Mouse (Mus musculus) cerebellum, adult (tissue): ENCODE data around the gene Gm20388.

ENCODE experiments used
- ATAC-seq: cut with Nextera tagmentation; 2 replicates; pipeline ENCODE4 v1.9.2; 2017; ENCODE audit warnings: mild to moderate bottlenecking, moderate library complexity, mixed read lengths; ENCODE audit not compliant: insufficient number of reproducible peaks, low FRiP score, low TSS enrichment

Gm20388 gene

DNA sequence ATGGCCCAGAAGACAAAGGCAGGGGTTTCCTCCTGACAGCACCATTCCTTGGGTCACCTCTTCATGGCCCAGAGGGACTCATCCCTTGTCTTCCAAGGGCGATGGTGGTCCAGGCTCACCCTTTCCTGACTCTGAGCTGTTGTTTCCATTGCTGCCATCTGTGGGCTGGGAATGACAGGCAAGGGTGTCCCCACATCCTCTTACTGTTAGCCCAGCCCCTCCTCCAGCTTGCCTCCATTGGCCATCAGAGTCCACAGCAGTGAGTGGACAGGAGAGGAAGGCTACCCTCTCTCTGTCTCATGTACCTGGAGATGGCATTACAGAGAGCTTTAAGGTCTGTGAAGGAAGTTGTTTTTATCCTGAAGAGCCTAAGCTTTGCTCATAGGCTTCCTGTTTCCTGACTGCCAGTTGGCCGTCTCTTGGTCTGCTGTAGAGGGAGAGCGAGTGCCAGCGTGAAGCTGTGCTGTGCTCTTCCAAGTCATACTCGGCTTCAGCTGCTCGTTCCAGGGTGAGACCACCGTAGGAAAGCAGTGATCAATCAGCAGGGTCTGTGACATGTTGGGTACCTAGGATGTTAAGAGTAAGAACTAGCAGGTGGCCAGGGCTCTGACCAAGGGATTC is 4391.4 kb downstream of the Gm20388 start:
- no peak for ATAC-seq

- no peak for ATAC-seq
Measured at GRCm38 (mm10) chr8:124303211-124303902, 4392.7 kb downstream of the Gm20388 start.

GRCm38 (mm10) chr8:124304141-124304540 is 4393.5 kb downstream of the Gm20388 start:
- ATAC-seq, result no peak

DNA sequence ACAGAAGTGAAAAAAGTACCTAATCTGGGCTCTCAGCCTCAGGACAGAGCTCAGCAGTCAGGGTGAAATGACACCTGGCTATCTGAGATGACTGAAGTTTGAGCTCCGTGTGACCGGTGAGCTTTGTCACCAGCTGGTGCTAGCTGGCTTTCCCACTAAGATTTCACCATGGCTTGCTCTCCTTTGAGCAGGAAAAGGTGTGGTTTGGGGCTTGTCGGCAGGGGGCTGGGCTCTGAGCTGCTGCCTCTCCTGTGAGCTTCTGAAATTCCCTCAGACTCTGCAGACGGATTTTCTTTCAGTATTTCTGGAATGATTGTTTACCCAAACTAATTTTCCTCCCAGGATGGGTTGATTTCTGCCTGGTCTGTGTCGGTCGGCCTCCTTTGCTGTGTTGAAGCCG is 4395.9 kb downstream of the Gm20388 start:
- no peak for ATAC-seq

- ATAC-seq, result no peak
Measured at GRCm38 (mm10) chr8:124307700-124308099, 4397.1 kb downstream of the Gm20388 start.

GRCm38 (mm10) chr8:124310509-124310908 is 4399.9 kb downstream of the Gm20388 start:
- ATAC-seq, result no peak

- ATAC-seq, result no peak
Measured at GRCm38 (mm10) chr8:124311111-124311510, 4400.5 kb downstream of the Gm20388 start.

DNA sequence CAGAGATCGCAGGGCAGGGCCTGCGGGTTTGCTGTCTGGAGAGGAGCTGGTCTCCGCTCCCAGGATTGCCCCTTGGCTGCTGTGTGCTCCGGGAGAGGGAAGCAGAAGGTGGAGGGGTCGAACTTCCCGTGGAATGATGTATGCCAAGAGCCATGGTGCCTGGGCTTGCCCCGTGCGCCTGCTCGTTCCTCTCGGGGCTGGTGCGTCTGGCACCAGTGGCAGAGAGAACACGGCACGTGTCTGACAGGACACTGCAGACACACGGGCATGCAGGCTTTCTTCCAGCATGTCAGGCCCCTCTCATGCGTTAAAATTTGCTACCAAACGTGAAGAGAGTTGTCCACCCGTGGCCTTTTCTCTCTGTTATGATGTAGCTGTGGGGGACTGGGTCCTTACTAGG is 4401.1 kb downstream of the Gm20388 start:
- ATAC-seq, result no peak

DNA sequence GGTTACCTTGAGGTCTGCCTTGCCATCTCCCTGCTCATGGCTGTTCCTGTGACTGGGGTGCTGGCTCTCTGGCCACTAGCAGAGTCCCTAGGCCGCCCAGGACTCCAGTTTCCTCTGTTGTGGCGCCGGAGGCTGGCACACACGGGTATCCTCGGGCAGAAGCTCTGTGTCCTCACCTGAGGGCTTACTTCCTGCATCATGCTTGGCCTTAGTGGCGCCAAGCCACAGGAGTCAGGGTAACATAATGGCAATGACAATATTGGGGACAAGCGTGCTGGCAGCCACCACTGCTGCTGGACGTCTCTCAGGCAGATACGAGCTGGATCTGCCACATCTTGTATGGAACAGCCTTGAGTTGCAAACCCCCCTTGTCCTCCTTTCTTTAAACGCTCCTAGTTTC is 4401.6 kb downstream of the Gm20388 start:
- no peak for ATAC-seq

GRCm38 (mm10) chr8:124314803-124315202 is 4404.2 kb downstream of the Gm20388 start:
- ATAC-seq, result no peak

DNA sequence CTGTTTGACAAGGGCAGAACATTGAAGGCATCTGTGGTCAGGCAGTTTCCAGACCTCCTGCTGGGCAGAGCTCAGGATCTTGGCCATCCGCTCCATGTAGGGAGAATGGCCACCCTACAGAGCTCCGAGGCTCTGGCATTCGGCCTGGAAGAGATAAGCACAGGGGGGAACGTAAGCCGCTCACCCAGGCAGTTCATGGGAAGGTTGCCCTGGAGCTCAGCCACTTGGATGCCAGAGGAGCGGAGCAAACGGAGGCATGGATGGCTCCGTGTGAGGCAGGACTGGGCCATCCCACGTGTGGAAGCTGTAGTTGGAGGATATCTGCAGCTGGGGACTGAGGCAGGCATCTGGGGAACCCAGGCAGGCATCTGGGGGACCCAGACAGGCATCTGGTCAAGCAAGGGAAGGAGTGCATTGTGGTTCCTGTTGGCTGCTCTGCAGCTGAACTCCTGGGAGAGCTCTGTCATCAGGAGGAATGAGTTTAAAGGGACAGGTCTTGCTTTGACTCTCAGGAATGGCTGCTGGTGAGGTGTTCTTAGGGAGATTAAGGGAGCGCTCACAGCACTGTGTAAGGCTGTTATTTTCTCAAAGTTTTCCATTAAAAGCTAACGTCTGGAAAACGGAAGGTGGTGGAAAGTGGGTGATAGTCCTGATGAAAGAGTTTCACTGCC is 4406.0 kb downstream of the Gm20388 start:
- peak; percentile 65; the same call in 1 of the 2 replicates for ATAC-seq

DNA sequence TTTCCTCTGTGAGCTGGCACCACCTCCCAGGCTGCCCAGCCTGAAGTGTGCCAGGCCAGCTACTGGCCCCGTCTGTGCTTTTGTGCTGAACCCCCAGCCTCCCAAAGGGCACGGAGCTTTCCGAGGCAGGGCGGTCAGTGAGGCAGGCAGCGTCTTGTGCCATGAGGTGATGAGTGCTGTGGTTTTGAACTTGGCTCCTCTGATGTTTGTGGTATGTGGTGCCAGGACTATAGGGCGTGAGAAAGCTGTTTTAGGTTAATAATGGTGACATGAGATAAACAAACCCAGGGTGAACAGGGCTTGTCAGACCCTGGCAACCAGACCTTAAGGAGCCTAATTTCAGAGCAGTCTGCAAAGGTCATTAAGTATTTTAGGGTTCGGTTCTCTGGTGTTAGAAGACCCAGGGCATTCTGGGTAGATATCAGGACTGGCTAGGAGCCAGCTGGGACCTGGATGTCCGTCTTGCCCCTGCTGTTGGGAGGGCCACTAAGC is 4406.6 kb downstream of the Gm20388 start:
- no peak for ATAC-seq

- no peak for ATAC-seq
Measured at GRCm38 (mm10) chr8:124317821-124318220, 4407.2 kb downstream of the Gm20388 start.

DNA sequence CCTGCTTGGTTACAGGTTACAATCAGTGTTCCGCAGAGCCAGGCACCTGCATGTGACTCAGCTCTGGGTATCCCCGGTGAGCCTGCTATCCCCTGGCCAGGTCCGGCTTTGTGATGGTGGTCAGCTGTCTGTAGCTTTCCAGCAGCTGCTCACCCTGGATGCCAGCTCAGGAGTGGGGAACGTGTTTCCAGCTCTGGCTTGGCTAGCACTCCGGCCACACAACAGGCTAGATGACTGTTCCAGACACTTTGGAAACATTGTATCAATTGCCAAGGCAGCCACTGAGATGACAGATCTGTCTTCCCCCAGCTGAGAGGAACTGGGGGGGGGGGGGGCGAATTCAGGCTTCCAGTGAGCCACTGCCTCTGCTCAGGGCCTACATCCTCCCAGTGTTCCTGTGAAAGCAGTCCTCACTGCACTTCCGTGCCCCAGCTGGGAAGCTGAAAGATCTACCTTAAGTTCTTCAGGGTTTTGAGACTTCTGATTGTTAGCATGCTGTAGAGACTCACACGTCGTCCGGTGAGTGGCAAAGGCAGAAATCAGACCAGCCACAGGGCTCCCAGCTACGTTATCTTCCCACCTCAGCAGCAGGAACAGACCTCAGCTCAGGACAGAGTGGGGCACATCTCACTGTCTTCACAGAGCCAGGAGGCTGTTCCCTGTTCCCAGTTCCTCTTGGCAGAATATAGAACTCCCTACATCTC is 4408.1 kb downstream of the Gm20388 start:
- no peak for ATAC-seq

- ATAC-seq, result no peak
Measured at GRCm38 (mm10) chr8:124319316-124319652, 4408.6 kb downstream of the Gm20388 start.

DNA sequence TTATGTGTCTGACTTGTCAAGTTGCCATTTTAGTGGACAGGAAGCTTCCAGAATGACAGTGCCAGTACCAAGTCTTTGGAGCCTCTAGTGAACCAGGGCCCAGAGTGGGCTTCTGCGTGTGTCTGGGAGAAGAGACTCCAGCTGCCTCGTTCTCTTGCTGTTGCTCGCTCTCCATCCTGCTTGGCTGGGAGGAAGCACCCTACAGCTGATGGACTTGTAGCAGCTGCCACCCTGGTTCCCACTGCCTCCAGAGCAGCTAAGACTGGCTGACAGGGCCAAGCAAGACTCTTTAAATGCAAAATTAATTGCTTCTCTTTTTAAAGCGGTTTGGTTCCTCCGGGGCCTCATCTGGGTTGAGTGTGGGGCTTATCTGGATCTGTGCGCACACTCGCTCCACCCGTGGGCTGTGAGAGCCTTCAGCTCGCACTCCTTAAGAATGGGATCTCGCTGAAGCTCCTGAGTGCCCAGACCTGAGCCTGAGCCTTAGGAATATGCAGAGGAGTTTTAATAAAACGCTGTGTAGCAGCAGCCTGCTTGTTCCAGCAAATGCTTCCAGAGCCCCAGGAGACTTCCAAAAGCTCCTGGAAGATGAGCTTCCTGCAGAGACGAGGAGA is 4410.7 kb downstream of the Gm20388 start:
- no peak for ATAC-seq

DNA sequence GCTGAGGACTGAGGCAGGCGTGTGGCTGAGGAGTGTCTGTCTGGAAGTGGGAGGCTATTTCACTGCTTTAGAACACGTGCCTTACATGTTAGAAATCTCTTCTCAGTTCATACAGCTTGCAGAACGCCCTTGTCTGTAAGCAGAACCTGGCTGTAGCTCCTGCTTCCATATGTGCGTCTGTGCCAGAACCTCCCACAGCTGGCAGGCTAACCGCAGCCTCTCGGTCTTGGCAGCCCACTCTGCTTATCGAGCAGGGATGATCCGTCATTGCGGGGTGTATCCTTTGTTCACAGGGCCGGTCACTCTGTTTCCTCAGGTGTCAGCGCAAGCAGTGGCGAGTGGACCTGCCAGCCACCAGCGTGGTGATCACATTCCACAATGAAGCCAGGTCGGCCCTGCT is 4412.7 kb downstream of the Gm20388 start:
- no peak for ATAC-seq

- no peak for ATAC-seq
Measured at GRCm38 (mm10) chr8:124328259-124328658, 4417.6 kb downstream of the Gm20388 start.

DNA sequence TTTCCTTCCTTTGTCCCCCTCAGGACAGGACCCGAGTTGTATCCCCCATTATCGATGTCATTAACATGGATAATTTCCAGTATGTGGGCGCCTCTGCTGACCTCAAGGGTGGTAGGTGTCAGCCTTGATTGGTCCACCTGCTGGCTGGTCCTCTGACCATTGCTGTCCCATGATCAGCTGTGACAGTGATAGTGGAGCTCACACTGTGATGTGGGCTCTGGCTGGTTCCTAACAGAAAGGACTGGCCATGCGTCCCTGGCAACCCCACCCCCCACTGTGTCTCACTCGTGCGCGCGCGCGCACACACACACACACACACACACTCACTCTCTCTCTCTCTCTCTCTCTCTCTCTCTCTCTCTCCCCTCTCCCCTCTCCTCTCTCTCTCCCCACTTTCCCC is 4419.0 kb downstream of the Gm20388 start:
- ATAC-seq, result no peak

GRCm38 (mm10) chr8:124330433-124330832 is 4419.8 kb downstream of the Gm20388 start:
- ATAC-seq, result peak; percentile 63; the same call in 1 of the 2 replicates
